Comparison of ENCODE assay signal across 10 mouse cellular contexts in genomic region chr7:142405134-142405533, GRCm38 (mm10). TPM values are rescaled to one million over a fixed set of nuclear protein-coding genes. Genes with fewer than 3 reads are reported as not detected.
DNase-seq lines count a peak whose midpoint lies in the region; TF ChIP-seq lines count a peak whose summit lies in the region.
"Not testable (repeated sequence)": the region's sequence is repeated elsewhere in the genome, so short reads cannot be mapped to it uniquely, and the experiment has no call there.
"Had no signal": no experiment of that assay in that cellular context is flagged by ENCODE, and none has a peak within 500 bp of the region (broad histone marks: within the 10 kb centered on the region; RNA-seq: fewer than 3 reads in every experiment).

No protein-coding gene starts in this region.

- not testable (repeated sequence) for H3K36me3 ChIP-seq in ES-Bruce4 (ENCODE audit: control insufficient read depth, insufficient read depth, low read length, poor library complexity, severe bottlenecking)

- not testable (repeated sequence) for H3K27me3 ChIP-seq in ES-Bruce4 (ENCODE audit: control insufficient read depth, insufficient read depth, low read length, poor library complexity, severe bottlenecking)

- H3K4me1 ChIP-seq in ES-Bruce4 (ENCODE audit: control insufficient read depth, insufficient read depth, low read length), result not testable (repeated sequence)

- H3K4me3 ChIP-seq in ES-Bruce4 (ENCODE audit: low read depth, low read length), result not testable (repeated sequence)

- TF ChIP-seq POLR2A in ES-Bruce4 (IDR thresholded peaks at IDR 0.05; ENCODE audit: insufficient read depth, low read length), result not testable (repeated sequence)

- not testable (repeated sequence) for TF ChIP-seq CTCF in ES-Bruce4 (IDR thresholded peaks at IDR 0.05; ENCODE audit: low read depth, low read length)

- H3K9me3 ChIP-seq in ES-Bruce4 (replicated peaks; ENCODE audit: control insufficient read depth, insufficient read depth, low read length, poor library complexity, severe bottlenecking), result not testable (repeated sequence)

- H3K9ac ChIP-seq in ES-Bruce4 (ENCODE audit: low read depth, poor library complexity, severe bottlenecking), result not testable (repeated sequence)

- DNase-seq in ES-CJ7 (ENCODE audit: low read depth, low spot score) (peak; percentile 86), R1 (ENCODE audit: low read depth, low spot score) (peak; percentile 96), ZHBTc4 (ENCODE audit: low read depth, low spot score) (peak; percentile 85)

- H3K27ac ChIP-seq in ES-Bruce4 (ENCODE audit: insufficient read depth, low read length), result peak overlapping the region; percentile 64

- TF ChIP-seq EP300 in ES-Bruce4 (IDR thresholded peaks at IDR 0.05; ENCODE audit: insufficient read depth, low read depth, low read length), result peak; percentile 81

RNA-seq across cellular contexts. Expression of gene Ctsd, which starts 17.3 kb away (rescaled TPM):
- 248 and 256 TPM in 2 replicates for polyA plus RNA-seq in ES-Bruce4 (2011; ENCODE audit: insufficient read depth, insufficient read length, low read depth, missing spikeins)

RNA-seq across cellular contexts. Expression of gene Gm49369, which starts 22.7 kb away (rescaled TPM):
- polyA plus RNA-seq in ES-Bruce4 (2011; ENCODE audit: insufficient read depth, insufficient read length, low read depth, missing spikeins), result not detected in 2 replicates
- polyA plus RNA-seq: activated CD4-positive, CD25-positive, alpha-beta regulatory T cell, adult 4 months; adrenal gland, adult 2 months; C2C12; CD4-positive, CD25-positive, alpha-beta regulatory T cell, adult 4 months had no signal

RNA-seq across cellular contexts. Expression of gene Syt8, which starts 29.5 kb away (rescaled TPM):
- 0.82 TPM in 1 of 2 replicates, not detected in the other for polyA plus RNA-seq in ES-Bruce4 (2011; ENCODE audit: insufficient read depth, insufficient read length, low read depth, missing spikeins)
- polyA plus RNA-seq: activated CD4-positive, CD25-positive, alpha-beta regulatory T cell, adult 4 months; CD4-positive, CD25-positive, alpha-beta regulatory T cell, adult 4 months; cerebellum, adult 2 months; G1E had no signal

RNA-seq across cellular contexts. Expression of gene Ifitm10, which starts 31.6 kb away (rescaled TPM):
- polyA plus RNA-seq in ES-Bruce4 (2011; ENCODE audit: insufficient read depth, insufficient read length, low read depth, missing spikeins), result 0.90 TPM in 1 of 2 replicates, not detected in the other

RNA-seq across cellular contexts. Expression of gene Tnni2, which starts 36.5 kb away (rescaled TPM):
- 2.1 and 4.8 TPM in 2 replicates for polyA plus RNA-seq in ES-Bruce4 (2011; ENCODE audit: insufficient read depth, insufficient read length, low read depth, missing spikeins)
- polyA plus RNA-seq: activated CD4-positive, CD25-positive, alpha-beta regulatory T cell, adult 4 months; adrenal gland, adult 2 months; CD4-positive, CD25-positive, alpha-beta regulatory T cell, adult 4 months had no signal
